ENCODE assay signal across 15 mouse cellular contexts in the genomic region with DNA sequence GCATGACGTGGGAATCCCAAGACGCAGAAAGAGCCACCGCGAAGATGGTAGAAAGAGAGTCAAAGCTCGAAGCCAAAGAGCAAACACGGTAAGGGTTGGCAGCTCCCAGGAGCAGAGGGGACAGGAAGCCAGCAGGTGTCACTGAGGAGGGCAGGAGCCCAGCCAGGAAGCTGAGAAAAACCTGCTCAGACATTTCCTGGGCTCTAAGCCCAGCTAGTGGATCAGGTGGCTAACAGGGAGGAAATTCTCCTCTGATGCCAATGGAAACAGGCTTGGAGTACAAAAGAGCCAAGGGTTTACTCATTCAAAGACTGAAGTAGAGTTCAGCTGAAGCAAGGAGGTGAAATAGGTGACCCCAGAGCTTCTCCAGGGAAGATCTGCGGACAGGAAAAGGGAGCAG.
DNase-seq lines count a peak whose midpoint lies in the region; ATAC-seq and TF ChIP-seq lines count a peak whose summit lies in the region.
"Had no signal": no experiment of that assay in that cellular context is flagged by ENCODE, and none has a peak within 500 bp of the region (broad histone marks: within the 10 kb centered on the region; RNA-seq: fewer than 3 reads in every experiment).

No protein-coding gene starts in this region.

- 0 out of 2 replicates have a peak overlapping the region, but pooled peaks have one; percentile 21 for H3K27ac ChIP-seq in limb, embryonic 14.5 days (replicated peaks; ENCODE audit: low read depth, low read length)
- no peak overlapping the region for H3K27ac ChIP-seq in limb, embryonic 10.5 days
- H3K27ac ChIP-seq: layer of hippocampus, adult 2 months; stomach, embryonic 15.5 days had no signal

- WGBS in limb, embryonic 14.5 days: 64% methylated on average over 7 of the region's 7 CpGs
- 78% methylated on average over 7 of the region's 7 CpGs for WGBS in limb, embryonic 10.5 days

- H3K4me2 ChIP-seq in limb, embryonic 14.5 days (replicated peaks; ENCODE audit: low read depth, low read length, severe bottlenecking): no peak overlapping the region
- H3K4me2 ChIP-seq: stomach, embryonic 15.5 days had no signal

- peak; percentile 28 for DNase-seq in gastrocnemius, postnatal 14 days
- no peak for DNase-seq in gastrocnemius, adult 8-10 months (ENCODE audit: low spot score in 2 of 2)
- peak; percentile 70 for DNase-seq in limb, embryonic 14.5 days (ENCODE audit: low spot score)
- no peak for DNase-seq in limb, embryonic 10.5 days (ENCODE audit: low spot score)
- DNase-seq in cerebellum, adult 11-12 months: peak; percentile 94
- DNase-seq in heart, postnatal 10 days: peak; percentile 51
- DNase-seq in embryo, embryonic 10 days (ENCODE audit: low spot score): no peak
- no peak for DNase-seq in embryo, embryonic 9.5 days (ENCODE audit: extremely low spot score)
- DNase-seq: adrenal gland, postnatal 14 days; lung, postnatal 14 days; retina, postnatal 1 day had no signal

- no peaks in the 10 kb centered on the region for H3K9me3 ChIP-seq in limb, embryonic 14.5 days (ENCODE audit: control insufficient read depth, low read length)
- H3K9me3 ChIP-seq in limb, embryonic 10.5 days (replicated peaks): no peaks in the 10 kb centered on the region
- H3K9me3 ChIP-seq: stomach, embryonic 15.5 days had no signal

- peaks cover 4% of the 10 kb centered on the region for H3K4me1 ChIP-seq in limb, embryonic 14.5 days (ENCODE audit: control insufficient read depth, insufficient read depth, low read length)
- H3K4me1 ChIP-seq in limb, embryonic 10.5 days: peaks cover 4% of the 10 kb centered on the region; the same call in 1 of the 2 replicates
- H3K4me1 ChIP-seq: stomach, embryonic 15.5 days had no signal

- H3K27me3 ChIP-seq in limb, embryonic 14.5 days (ENCODE audit: control insufficient read depth, insufficient read depth, low read length): no peaks in the 10 kb centered on the region
- no peaks in the 10 kb centered on the region for H3K27me3 ChIP-seq in limb, embryonic 10.5 days (ENCODE audit: low read depth, poor library complexity, severe bottlenecking)
- H3K27me3 ChIP-seq: Patski; stomach, embryonic 15.5 days had no signal

- no peaks in the 10 kb centered on the region for H3K36me3 ChIP-seq in limb, embryonic 14.5 days (ENCODE audit: control insufficient read depth, insufficient read depth, low read length)
- H3K36me3 ChIP-seq in limb, embryonic 10.5 days: no peaks in the 10 kb centered on the region
- H3K36me3 ChIP-seq: stomach, embryonic 15.5 days had no signal

- H3K4me3 ChIP-seq in limb, embryonic 14.5 days (replicated peaks; ENCODE audit: low read length): no peak overlapping the region
- no peak overlapping the region for H3K4me3 ChIP-seq in limb, embryonic 10.5 days
- H3K4me3 ChIP-seq: layer of hippocampus, adult 2 months; stomach, embryonic 15.5 days had no signal

- TF ChIP-seq POLR2A in limb, embryonic 14.5 days (IDR thresholded peaks at IDR 0.05; ENCODE audit: borderline replicate concordance, extremely low read depth, insufficient read depth, insufficient read length): no peak

- no peak overlapping the region for H3K9ac ChIP-seq in limb, embryonic 14.5 days (ENCODE audit: low read depth, low read length, severe bottlenecking)
- H3K9ac ChIP-seq: stomach, embryonic 15.5 days had no signal

- ATAC-seq in limb, embryonic 14.5 days (ENCODE audit: low FRiP score, low read depth): no peak; the same call in 1 of the 2 replicates
- ATAC-seq: forebrain, embryonic 16.5 days; Patski had no signal

- intact Hi-C loops in gastrocnemius, postnatal 14 days (cut with DNase I; ENCODE audit: low total_unique reads): no loop called here
- intact Hi-C loops in heart, postnatal 10 days (cut with DNase I): no loop called here

Comparison
In these comparisons a context has a peak if more than half of its experiments do, and no peak if none do; other contexts are left out.
1. DNase-seq: peak in gastrocnemius, postnatal 14 days (single experiment), limb, embryonic 14.5 days (single experiment), cerebellum, adult 11-12 months (single experiment) and heart, postnatal 10 days (2 of 2); none in gastrocnemius, adult 8-10 months (0 of 2), limb, embryonic 10.5 days (single experiment), embryo, embryonic 10 days (single experiment) and embryo, embryonic 9.5 days (single experiment).